Mouse (Mus musculus) thymus, adult 2 months (tissue): ENCODE measurements at regions not wholly inside any gene's neighbourhood (a gene's known extent, or its start where the extent isn't known, plus 50 kb on each side); places are given as distances from the start of the nearest gene placed in this dataset.

Source experiments
- DNase-seq: peaks from one replicate; pipeline ENCODE4 v3.0.0; 2021
- H3K27ac ChIP-seq: fragments of 200-500 bp; 2 replicates; pipeline ENCODE4 v1.5.1; 2012; ENCODE audit warnings: low read length, control low read depth; ENCODE audit not compliant: control insufficient read depth, insufficient read depth
- H3K27me3 ChIP-seq: fragments of 200-500 bp; 2 replicates; pipeline ENCODE4 v1.6.1; 2012; ENCODE audit warnings: mild to moderate bottlenecking, low read length, moderate library complexity, mixed read lengths; ENCODE audit not compliant: control insufficient read depth, insufficient read depth
- H3K36me3 ChIP-seq: fragments of 200-500 bp; 2 replicates; pipeline ENCODE4 v1.6.1; 2012; ENCODE audit warnings: mild to moderate bottlenecking, low read length, moderate library complexity; ENCODE audit not compliant: control insufficient read depth, insufficient read depth
- H3K4me1 ChIP-seq: fragments of 200-500 bp; replicated peaks from 2 replicates; pipeline ENCODE4 v1.6.1; 2012; ENCODE audit warnings: low read length; ENCODE audit not compliant: control insufficient read depth, insufficient read depth
- H3K4me3 ChIP-seq: fragments of 200-500 bp; 2 replicates; pipeline ENCODE4 v1.5.1; 2012; ENCODE audit warnings: mild to moderate bottlenecking, low read length, control low read depth, moderate library complexity; ENCODE audit not compliant: control insufficient read depth, insufficient read depth
- CTCF ChIP-seq: fragments of 200-500 bp; IDR thresholded peaks from 2 replicates; pipeline ENCODE4 v1.5.1; 2012; ENCODE audit warnings: mild to moderate bottlenecking, control low read depth, low read length, moderate library complexity, borderline replicate concordance; ENCODE audit not compliant: control insufficient read depth, poor library complexity, insufficient read depth; ENCODE audit errors: extremely low read depth
- POLR2A ChIP-seq: fragments of 200-500 bp; IDR thresholded peaks from 2 replicates; pipeline ENCODE4 v1.6.1; 2012; ENCODE audit warnings: mild to moderate bottlenecking, low read length, control low read depth, moderate library complexity; ENCODE audit not compliant: control insufficient read depth, poor library complexity, insufficient read depth; ENCODE audit errors: extremely low read depth
- WGBS: fragments of 180-500 bp; shearing (Covaris S2); methylation state at CpG from one replicate; pipeline ENCODE4 v1.1.7; 2018; 5-methylcytosine and 5-hydroxymethylcytosine counted together

DNA sequence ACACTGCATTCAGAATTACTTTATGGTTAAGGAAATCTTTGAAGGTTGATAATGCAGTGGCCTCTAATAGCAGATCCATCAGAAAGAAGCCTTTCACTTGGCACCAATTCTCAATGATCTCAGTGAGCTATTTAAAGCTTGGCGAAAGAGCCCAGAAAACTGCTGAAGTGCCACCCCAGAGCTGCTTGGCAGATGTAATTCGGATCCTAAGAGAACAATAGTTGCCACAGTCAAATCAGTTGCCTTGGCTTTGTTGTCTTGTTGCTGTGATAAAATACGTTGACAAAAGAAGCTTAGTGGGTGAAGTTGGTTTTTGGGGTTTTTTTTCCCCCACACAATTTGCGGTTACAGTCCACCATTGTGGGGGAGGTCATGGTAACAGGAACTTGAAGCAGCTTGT lies 449.4 kb downstream of the Pik3r1 start:
- Histone ChIP-seq H3K27ac (no peak overlapping the region), H3K27me3 (no peaks in the 10 kb centered on the region), H3K36me3 (no peaks in the 10 kb centered on the region), H3K4me3 (no peak overlapping the region), H3K4me1 (no peaks in the 10 kb centered on the region)
- TF ChIP-seq POLR2A (no peak), CTCF (no peak)
- 23% methylated on average over 4 of the region's 4 CpGs for WGBS
- DNase-seq = no peak

DNA sequence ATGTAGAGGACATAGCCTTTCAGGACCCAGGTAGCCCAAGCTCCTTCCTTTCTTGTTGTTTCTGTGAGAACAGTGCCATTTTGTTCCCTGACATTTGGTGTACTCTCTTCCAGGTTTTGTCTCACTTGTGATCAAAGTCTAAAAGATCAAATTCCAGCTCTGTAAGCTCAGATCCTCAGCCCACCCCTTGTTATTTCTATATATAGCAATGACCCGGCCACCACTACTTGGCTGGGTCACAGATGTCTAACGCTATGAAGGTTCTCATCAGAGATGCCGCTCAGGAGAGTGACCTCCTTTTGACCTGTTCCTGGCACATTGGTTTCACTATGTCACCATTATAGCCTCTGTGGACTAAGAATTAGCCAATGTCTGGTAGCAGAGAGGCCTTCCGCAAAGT lies 451.7 kb downstream of the Pik3r1 start:
- no peaks in the 10 kb centered on the region for H3K4me1 ChIP-seq
- DNase-seq = no peak
- H3K27me3 ChIP-seq = no peaks in the 10 kb centered on the region
- TF ChIP-seq CTCF (no peak), POLR2A (no peak)
- H3K27ac ChIP-seq = no peak overlapping the region
- WGBS = 96% methylated on average over 4 of the region's 4 CpGs
- H3K36me3 ChIP-seq = no peaks in the 10 kb centered on the region
- no peak overlapping the region for H3K4me3 ChIP-seq

DNA sequence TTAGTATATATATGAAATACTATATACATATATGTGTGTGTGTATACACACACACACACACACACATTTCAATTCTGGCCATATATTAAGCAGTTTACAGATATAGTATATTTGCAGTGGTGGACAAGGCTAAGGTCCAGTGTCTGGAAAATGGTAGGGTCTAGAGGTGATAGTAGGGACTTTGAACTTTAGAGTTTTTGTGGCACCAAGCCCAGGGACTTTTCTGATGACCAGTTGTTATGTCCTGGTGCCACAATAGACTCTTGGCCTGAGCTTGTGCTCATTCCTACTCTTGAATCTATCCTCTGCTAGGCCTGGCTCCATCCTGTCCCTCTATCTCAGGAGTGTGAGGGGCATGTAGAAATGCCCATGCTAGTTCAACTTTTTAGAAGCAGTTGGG lies 454.0 kb downstream of the Pik3r1 start:
- TF ChIP-seq POLR2A = no peak
- no peak for TF ChIP-seq CTCF
- Histone ChIP-seq H3K36me3 (no peaks in the 10 kb centered on the region), H3K27me3 (no peaks in the 10 kb centered on the region), H3K27ac (no peak overlapping the region), H3K4me3 (no peak overlapping the region), H3K4me1 (no peaks in the 10 kb centered on the region)
- DNase-seq = no peak

DNA sequence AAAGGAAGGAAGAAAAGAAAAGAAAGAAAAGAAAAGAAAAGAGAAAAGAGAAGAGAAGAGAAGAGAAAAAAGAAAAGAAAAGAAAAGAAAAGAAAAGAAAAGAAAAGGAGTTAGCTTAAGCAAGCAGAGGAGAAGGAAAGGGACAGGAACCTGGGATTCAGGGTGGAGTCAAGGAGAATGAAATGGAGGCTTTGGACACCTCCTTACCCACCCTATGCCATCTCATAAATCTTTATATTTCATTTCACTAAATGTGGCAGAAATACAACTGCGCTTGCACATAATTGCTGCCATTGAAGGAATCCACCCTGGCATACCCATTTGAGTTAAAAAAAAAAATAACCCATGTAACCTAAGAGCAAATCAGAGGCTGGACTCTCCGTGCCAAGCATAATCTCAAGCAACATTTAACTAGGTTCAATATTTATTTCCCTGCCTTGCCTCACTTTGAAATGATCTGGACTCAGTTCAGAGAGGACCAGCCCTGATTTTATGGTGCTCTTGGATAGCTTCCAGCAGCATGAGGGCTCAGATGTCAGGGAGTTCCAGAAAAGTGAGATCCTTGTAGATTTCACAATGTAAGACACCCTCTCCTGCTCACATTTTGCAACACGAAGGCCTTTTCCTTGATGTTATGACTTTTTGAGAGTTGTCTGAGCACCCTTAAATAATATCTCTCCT lies 456.2 kb downstream of the Pik3r1 start:
- WGBS = 96% methylated on average over 3 of the region's 3 CpGs
- TF ChIP-seq POLR2A = no peak
- no peak for TF ChIP-seq CTCF
- no peak for DNase-seq

DNA sequence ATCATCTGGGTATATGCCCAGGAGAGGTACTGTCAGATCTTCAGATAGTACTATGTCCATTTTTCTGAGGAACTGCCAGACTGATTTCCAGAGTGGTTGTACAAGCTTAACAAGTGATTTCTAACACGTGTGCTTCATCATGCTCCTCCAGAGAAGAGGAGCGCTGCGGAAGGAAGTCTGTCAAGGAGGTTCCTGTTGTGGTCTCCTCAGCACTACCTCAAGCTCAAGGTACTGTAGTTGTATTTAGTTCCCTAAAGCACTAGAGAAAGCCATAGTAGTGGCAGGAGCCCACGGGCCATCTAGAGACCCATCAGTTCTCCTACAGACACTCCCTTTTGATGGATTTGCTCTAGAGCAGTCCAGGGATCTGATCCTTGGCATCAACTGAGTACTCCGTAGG lies 459.3 kb downstream of the Pik3r1 start:
- 19% methylated on average over 5 of the region's 5 CpGs for WGBS
- Histone ChIP-seq H3K4me3 (no peak overlapping the region), H3K27ac (no peak overlapping the region), H3K27me3 (no peaks in the 10 kb centered on the region), H3K36me3 (no peaks in the 10 kb centered on the region), H3K4me1 (no peaks in the 10 kb centered on the region)
- DNase-seq = peak; percentile 7
- no peak for TF ChIP-seq CTCF
- TF ChIP-seq POLR2A = no peak

More for the DNA sequence above, 456.2 kb downstream of the Pik3r1 start:
- no peaks in the 10 kb centered on the region for H3K36me3 ChIP-seq
- H3K27ac ChIP-seq = no peak overlapping the region
- no peaks in the 10 kb centered on the region for H3K4me1 ChIP-seq
- no peaks in the 10 kb centered on the region for H3K27me3 ChIP-seq
- no peak overlapping the region for H3K4me3 ChIP-seq

DNA sequence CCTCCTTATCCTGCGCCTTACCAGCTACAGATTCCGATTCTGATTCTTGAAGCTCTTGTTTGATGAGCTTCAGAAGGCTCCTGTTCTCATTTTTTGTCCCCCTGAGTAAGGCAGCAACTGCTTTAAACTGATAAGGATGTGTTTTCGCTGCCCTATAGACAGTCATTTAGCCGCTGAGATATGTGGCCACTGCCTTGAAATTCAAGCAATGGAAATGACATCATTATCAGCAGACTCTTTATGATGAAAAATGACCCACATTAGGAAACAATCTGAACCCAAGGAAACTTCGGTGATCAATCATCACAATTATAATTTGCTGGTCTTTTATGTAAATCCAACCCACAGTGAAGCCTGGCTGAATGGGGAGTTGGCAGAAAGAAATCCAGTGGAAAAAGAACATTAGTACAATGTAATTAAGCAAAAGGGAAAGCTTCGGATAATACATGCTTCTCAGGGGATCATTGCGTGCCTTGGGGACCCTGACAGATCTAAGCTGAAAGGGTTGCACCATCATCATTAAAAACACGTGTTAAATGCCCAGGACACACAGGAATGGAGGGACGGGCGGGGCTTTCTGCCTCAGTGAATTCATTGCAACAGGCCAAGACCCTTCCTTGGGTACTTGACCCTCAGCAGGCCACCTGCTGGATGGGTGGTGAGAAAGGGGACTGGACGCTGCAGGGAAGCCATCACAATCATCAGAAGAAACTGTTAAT lies 462.2 kb downstream of the Pik3r1 start:
- Histone ChIP-seq H3K4me3 (no peak overlapping the region), H3K27me3 (no peaks in the 10 kb centered on the region), H3K36me3 (no peaks in the 10 kb centered on the region), H3K27ac (no peak overlapping the region), H3K4me1 (no peaks in the 10 kb centered on the region)
- DNase-seq = no peak
- 97% methylated on average over 11 of the region's 11 CpGs for WGBS
- TF ChIP-seq POLR2A = no peak
- no peak for TF ChIP-seq CTCF
